Mouse (Mus musculus) stomach, embryonic 14.5 days (tissue): ENCODE measurements around the gene Alkbh7. TPM values are rescaled to one million over a fixed set of nuclear protein-coding genes. Genes with fewer than 3 reads are reported as not detected.

Experiments used
- ATAC-seq: fragments of 200-750 bp; cut with Nextera tagmentation; 2 replicates; pipeline ENCODE4 v1.8.0; 2017; ENCODE audit warnings: low read depth, moderate TSS enrichment; ENCODE audit not compliant: insufficient number of reproducible peaks, insufficient read depth, low FRiP score
- H3K27ac ChIP-seq: fragments of 300-500 bp; sonication (generic); 2 replicates; pipeline ENCODE4 v1.5.1; 2014; ENCODE audit warnings: mild to moderate bottlenecking, low read length, moderate library complexity, mixed read lengths
- H3K27me3 ChIP-seq: fragments of 300-500 bp; sonication (generic); 2 replicates; pipeline ENCODE4 v1.6.1; 2014; ENCODE audit warnings: low read length, control low read depth, mixed read lengths; ENCODE audit not compliant: control insufficient read depth, insufficient read depth
- H3K36me3 ChIP-seq: fragments of 300-500 bp; sonication (generic); 2 replicates; pipeline ENCODE4 v1.6.1; 2014; ENCODE audit warnings: mild to moderate bottlenecking, control low read depth, low read length, moderate library complexity, mixed read lengths; ENCODE audit not compliant: control insufficient read depth, insufficient read depth
- H3K4me1 ChIP-seq: fragments of 300-500 bp; sonication (generic); 2 replicates; pipeline ENCODE4 v1.6.1; 2014; ENCODE audit warnings: low read length, control low read depth, mixed read lengths; ENCODE audit not compliant: control insufficient read depth, insufficient read depth
- H3K4me2 ChIP-seq: fragments of 300-500 bp; sonication (generic); replicated peaks from 2 replicates; pipeline ENCODE4 v1.6.1; 2014; ENCODE audit warnings: low read depth, low read length, control low read depth
- H3K4me3 ChIP-seq: fragments of 300-500 bp; sonication (generic); 2 replicates; pipeline ENCODE4 v1.5.1; 2014; ENCODE audit warnings: low read depth, low read length, control low read depth
- H3K9ac ChIP-seq: fragments of 300-500 bp; sonication (generic); replicated peaks from 2 replicates; pipeline ENCODE4 v1.6.1; 2014; ENCODE audit warnings: low read depth, mild to moderate bottlenecking, control low read depth, low read length, moderate library complexity, mixed read lengths
- H3K9me3 ChIP-seq: fragments of 300-500 bp; sonication (generic); 2 replicates; pipeline ENCODE4 v1.6.1; 2016; ENCODE audit warnings: low read depth, low read length, control low read depth; ENCODE audit not compliant: control insufficient read depth
- WGBS: fragments of 180-500 bp; shearing (Covaris S2); extraction: QIAGEN DNeasy Blood & Tissue Kit; methylation state at CpG from one replicate; pipeline ENCODE4 v1.1.7; 2014; 5-methylcytosine and 5-hydroxymethylcytosine counted together
- polyA plus RNA-seq: library from polyadenylated mRNA; unstranded; fragments of >200 nt; fragmentation: Nextera tagmentation; extraction: Ambion mirVana; gene quantifications from 2 replicates; pipeline ENCODE4 v1.2.1, GENCODE M21; 2014

The Alkbh7 gene
- polyA plus RNA-seq, 1 experiment from 2014 or later = 43.7 TPM

GRCm38 (mm10) chr17:56963646-56964045 lies 33.5 kb upstream of the Alkbh7 start:
- no peaks in the 10 kb centered on the region for H3K4me1 ChIP-seq
- H3K27ac ChIP-seq = no peak overlapping the region
- ATAC-seq = no peak
- H3K36me3 ChIP-seq = no peaks in the 10 kb centered on the region
- no peaks in the 10 kb centered on the region for H3K9me3 ChIP-seq
- H3K4me2 ChIP-seq = no peak overlapping the region
- 70% methylated on average over 6 of the region's 6 CpGs for WGBS
- no peak overlapping the region for H3K4me3 ChIP-seq
- H3K9ac ChIP-seq = no peak overlapping the region
- H3K27me3 ChIP-seq = no peaks in the 10 kb centered on the region

GRCm38 (mm10) chr17:56969321-56969720 lies 27.8 kb upstream of the Alkbh7 start:
- Histone ChIP-seq H3K9ac (no peak overlapping the region), H3K27ac (no peak overlapping the region), H3K4me3 (no peak overlapping the region), H3K4me2 (no peak overlapping the region), H3K27me3 (no peaks in the 10 kb centered on the region), H3K9me3 (no peaks in the 10 kb centered on the region), H3K4me1 (no peaks in the 10 kb centered on the region), H3K36me3 (no peaks in the 10 kb centered on the region)
- no peak for ATAC-seq
- 58% methylated on average over 3 of the region's 3 CpGs for WGBS

- Histone ChIP-seq H3K27me3 (no peaks in the 10 kb centered on the region), H3K9ac (no peak overlapping the region), H3K27ac (no peak overlapping the region), H3K4me3 (no peak overlapping the region), H3K4me2 (no peak overlapping the region), H3K9me3 (no peaks in the 10 kb centered on the region), H3K36me3 (no peaks in the 10 kb centered on the region), H3K4me1 (no peaks in the 10 kb centered on the region)
- no peak for ATAC-seq
- 73% methylated on average over 5 of the region's 5 CpGs for WGBS
Measured at GRCm38 (mm10) chr17:56970081-56970480, 27.1 kb upstream of the Alkbh7 start.

GRCm38 (mm10) chr17:56973956-56974707 lies 23.0 kb upstream of the Alkbh7 start:
- Histone ChIP-seq H3K9ac (no peak overlapping the region), H3K4me1 (no peaks in the 10 kb centered on the region), H3K27me3 (no peaks in the 10 kb centered on the region), H3K36me3 (no peaks in the 10 kb centered on the region), H3K27ac (no peak overlapping the region), H3K9me3 (no peaks in the 10 kb centered on the region), H3K4me2 (no peak overlapping the region), H3K4me3 (no peak overlapping the region)
- no peak for ATAC-seq
- 64% methylated on average over 13 of the region's 14 CpGs for WGBS

- no peak overlapping the region for H3K4me2 ChIP-seq
- H3K27ac ChIP-seq = no peak overlapping the region
- no peaks in the 10 kb centered on the region for H3K9me3 ChIP-seq
- no peaks in the 10 kb centered on the region for H3K27me3 ChIP-seq
- ATAC-seq = no peak
- no peak overlapping the region for H3K4me3 ChIP-seq
- WGBS = 73% methylated on average over 5 of the region's 5 CpGs
- H3K36me3 ChIP-seq = no peaks in the 10 kb centered on the region
- no peak overlapping the region for H3K9ac ChIP-seq
- no peaks in the 10 kb centered on the region for H3K4me1 ChIP-seq
Measured at GRCm38 (mm10) chr17:56974708-56975240, 22.4 kb upstream of the Alkbh7 start.

- H3K27ac ChIP-seq = no peak overlapping the region
- no peaks in the 10 kb centered on the region for H3K36me3 ChIP-seq
- no peak for ATAC-seq
- H3K4me3 ChIP-seq = no peak overlapping the region
- H3K9ac ChIP-seq = no peak overlapping the region
- no peaks in the 10 kb centered on the region for H3K4me1 ChIP-seq
- no peak overlapping the region for H3K4me2 ChIP-seq
- no peaks in the 10 kb centered on the region for H3K27me3 ChIP-seq
- WGBS = 69% methylated on average over 3 of the region's 3 CpGs
- no peaks in the 10 kb centered on the region for H3K9me3 ChIP-seq
Measured at GRCm38 (mm10) chr17:56975391-56975790, 21.7 kb upstream of the Alkbh7 start.

GRCm38 (mm10) chr17:56976531-56977390 lies 20.4 kb upstream of the Alkbh7 start:
- Histone ChIP-seq H3K36me3 (no peaks in the 10 kb centered on the region), H3K9me3 (no peaks in the 10 kb centered on the region), H3K4me3 (no peak overlapping the region), H3K27ac (no peak overlapping the region), H3K4me1 (no peaks in the 10 kb centered on the region), H3K9ac (no peak overlapping the region), H3K27me3 (no peaks in the 10 kb centered on the region), H3K4me2 (no peak overlapping the region)
- 71% methylated on average over 8 of the region's 8 CpGs for WGBS
- no peak for ATAC-seq

GRCm38 (mm10) chr17:56979524-56979923 lies 17.6 kb upstream of the Alkbh7 start:
- Histone ChIP-seq H3K4me2 (no peak overlapping the region), H3K9ac (no peak overlapping the region), H3K4me1 (no peaks in the 10 kb centered on the region), H3K4me3 (no peak overlapping the region), H3K27ac (no peak overlapping the region), H3K9me3 (no peaks in the 10 kb centered on the region), H3K36me3 (no peaks in the 10 kb centered on the region), H3K27me3 (no peaks in the 10 kb centered on the region)
- WGBS = 29% methylated on average over 7 of the region's 8 CpGs
- ATAC-seq = no peak
